Mouse (Mus musculus): ENCODE results near the gene Ppy. TPM values are rescaled to one million over a fixed set of nuclear protein-coding genes. Genes with fewer than 3 reads are reported as not detected.
A peak's percentile ranks its signal among the peaks of the same experiment; 100 is the strongest.

Ppy gene
- polyA plus RNA-seq (2014; fragmentation: Nextera tagmentation; extraction: Ambion mirVana), result not detected in 2 replicates

DNA sequence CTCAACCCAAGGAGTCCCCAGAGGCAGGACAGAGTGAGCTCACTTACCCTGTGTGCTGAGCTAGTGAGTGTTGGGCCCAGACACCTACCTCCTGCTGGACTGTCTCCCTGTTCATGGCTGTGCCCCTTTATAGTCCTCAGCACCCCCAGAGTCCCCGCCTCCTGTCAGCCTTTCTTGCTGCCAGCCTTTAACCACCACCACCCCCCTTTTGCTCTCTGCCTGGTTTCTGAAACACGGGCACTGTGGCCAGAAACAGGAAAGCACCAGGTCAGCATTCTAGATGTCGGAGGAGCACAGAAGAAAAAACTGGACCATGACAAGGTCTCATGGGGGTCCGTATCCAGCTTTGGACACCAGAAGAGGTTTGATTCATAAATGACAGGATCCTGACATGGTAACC is at the start of gene Ppy:
TSS of gene Ppy (minus strand) at position 101 of the 400 bp plus-strand sequence.
- Histone ChIP-seq H3K4me2 (ENCODE audit: low read length) (no peak within 1 kb of the TSS), H3K9me3 (replicated peaks; ENCODE audit: control insufficient read depth, low read length) (no peaks in the 10 kb centered on the region), H3K4me3 (ENCODE audit: low read depth, low read length) (no peak within 1 kb of the TSS), H3K27me3 (replicated peaks; ENCODE audit: control insufficient read depth, insufficient read depth, low read length) (peaks cover 27% of the 10 kb centered on the region), H3K27ac (ENCODE audit: low read depth, low read length) (no peak within 1 kb of the TSS), H3K36me3 (ENCODE audit: control insufficient read depth, insufficient read depth, low read length) (no peaks in the 10 kb centered on the region), H3K9ac (ENCODE audit: low read length) (no peak within 1 kb of the TSS), H3K4me1 (ENCODE audit: control insufficient read depth, insufficient read depth, low read length) (peaks cover 7% of the 10 kb centered on the region)
- 85% methylated on average over 4 of the region's 4 CpGs for WGBS
- no peak for ATAC-seq
- no peak for DNase-seq (ENCODE audit: low spot score)

DNA sequence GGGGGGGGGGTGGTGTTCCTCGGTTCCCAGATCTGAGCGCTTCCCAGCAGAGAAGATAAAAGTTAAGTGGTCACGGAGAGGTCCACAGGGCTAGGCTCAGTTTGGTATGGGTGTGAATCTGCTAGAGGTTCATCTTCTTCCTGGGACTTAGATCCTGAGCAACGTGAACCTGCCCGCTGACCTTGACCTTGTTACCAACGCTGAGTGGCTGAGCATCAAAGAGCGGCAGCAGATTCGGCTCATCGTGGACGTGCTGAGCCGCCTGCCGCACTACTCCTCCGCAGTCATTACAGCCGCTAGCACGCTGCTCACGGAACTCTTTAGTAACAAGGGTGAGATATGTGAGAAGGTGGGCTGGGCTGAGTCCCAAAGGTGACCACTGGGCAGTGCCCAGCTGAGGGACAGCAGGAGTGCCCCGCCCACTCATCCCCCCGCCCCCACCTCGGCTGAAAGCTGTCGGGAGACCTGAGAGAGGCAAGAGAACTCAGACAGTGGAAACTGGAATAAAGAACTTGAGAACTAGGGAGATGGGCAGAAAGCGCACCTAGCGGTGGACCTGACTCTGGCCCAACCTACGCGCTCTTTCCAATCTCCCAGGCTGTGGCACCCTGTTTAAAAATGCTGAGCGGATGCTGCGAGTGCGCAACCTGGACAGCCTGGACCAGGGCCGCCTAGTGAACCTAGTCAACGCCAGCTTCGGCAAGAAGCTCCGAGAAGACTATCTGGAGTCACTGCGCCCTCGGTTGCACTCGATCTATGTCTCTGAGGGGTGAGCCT is 46.3 kb upstream of the Ppy start:
- 0 out of 2 replicates have a peak, but pooled peaks cover under 1% of the 10 kb centered on the region for H3K36me3 ChIP-seq (ENCODE audit: control insufficient read depth, insufficient read depth, low read length)
- WGBS, result 15% methylated on average over 34 of the region's 34 CpGs
- DNase-seq (ENCODE audit: low spot score) (no peak), ATAC-seq (no peak)
- H3K9me3 ChIP-seq (replicated peaks; ENCODE audit: control insufficient read depth, low read length), result no peaks in the 10 kb centered on the region
- no peak overlapping the region for H3K27ac ChIP-seq (ENCODE audit: low read depth, low read length)
- H3K9ac ChIP-seq (ENCODE audit: low read length), result no peak overlapping the region
- no peak overlapping the region for H3K4me2 ChIP-seq (ENCODE audit: low read length)
- H3K4me3 ChIP-seq (ENCODE audit: low read depth, low read length), result no peak overlapping the region
- peaks cover 62% of the 10 kb centered on the region for H3K27me3 ChIP-seq (replicated peaks; ENCODE audit: control insufficient read depth, insufficient read depth, low read length)
- no peaks in the 10 kb centered on the region for H3K4me1 ChIP-seq (ENCODE audit: control insufficient read depth, insufficient read depth, low read length)

DNA sequence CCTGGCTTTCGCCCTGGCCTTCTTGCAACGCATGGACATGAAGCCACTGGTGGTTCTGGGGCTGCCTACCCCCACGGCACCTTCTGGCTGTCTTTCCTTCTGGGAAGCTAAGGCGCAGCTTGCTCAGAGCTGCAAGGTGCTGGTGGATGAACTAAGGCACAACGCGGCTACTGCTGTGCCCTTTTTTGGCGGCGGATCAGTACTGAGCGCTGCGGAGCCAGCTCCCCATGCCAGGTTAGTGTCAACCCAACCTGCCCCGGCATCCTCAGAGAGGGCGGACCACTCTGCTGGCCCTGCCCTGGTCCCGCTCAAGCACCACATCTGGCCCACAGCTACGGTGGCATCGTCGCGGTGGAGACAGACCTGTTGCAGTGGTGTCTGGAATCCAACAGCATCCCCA is 45.4 kb upstream of the Ppy start:
- no peaks in the 10 kb centered on the region for H3K9me3 ChIP-seq (replicated peaks; ENCODE audit: control insufficient read depth, low read length)
- ATAC-seq, result no peak
- 7% methylated on average over 17 of the region's 17 CpGs for WGBS
- H3K4me1 ChIP-seq (ENCODE audit: control insufficient read depth, insufficient read depth, low read length), result no peaks in the 10 kb centered on the region
- no peak for DNase-seq (ENCODE audit: low spot score)
- no peak overlapping the region for H3K27ac ChIP-seq (ENCODE audit: low read depth, low read length)
- no peak overlapping the region for H3K4me3 ChIP-seq (ENCODE audit: low read depth, low read length)
- H3K9ac ChIP-seq (ENCODE audit: low read length), result no peak overlapping the region
- H3K4me2 ChIP-seq (ENCODE audit: low read length), result no peak overlapping the region
- H3K36me3 ChIP-seq (ENCODE audit: control insufficient read depth, insufficient read depth, low read length), result no peaks in the 10 kb centered on the region
- H3K27me3 ChIP-seq (replicated peaks; ENCODE audit: control insufficient read depth, insufficient read depth, low read length), result peaks cover 62% of the 10 kb centered on the region

DNA sequence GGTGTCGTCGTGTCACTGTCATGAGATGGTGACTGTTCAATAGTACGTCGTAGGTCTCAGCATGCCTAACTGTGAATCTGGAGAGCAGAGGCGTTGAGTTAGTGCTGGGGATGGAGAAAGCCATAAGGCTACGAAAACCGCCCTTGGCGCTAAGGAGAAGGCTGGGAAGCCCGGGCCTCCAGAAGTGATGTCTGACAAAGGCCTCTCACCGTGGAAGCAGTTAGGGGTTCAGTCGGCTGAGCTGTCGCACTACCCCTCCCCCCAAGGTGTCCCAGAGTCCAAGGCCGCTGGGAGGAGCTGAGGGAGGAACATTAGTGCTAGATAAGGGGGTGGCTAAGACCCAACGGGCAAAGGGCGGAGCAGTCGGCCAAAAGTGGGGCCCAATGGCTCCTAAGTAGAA is 44.9 kb upstream of the Ppy start:
- Histone ChIP-seq H3K4me3 (ENCODE audit: low read depth, low read length) (no peak overlapping the region), H3K36me3 (ENCODE audit: control insufficient read depth, insufficient read depth, low read length) (no peaks in the 10 kb centered on the region), H3K9me3 (replicated peaks; ENCODE audit: control insufficient read depth, low read length) (no peaks in the 10 kb centered on the region), H3K27ac (ENCODE audit: low read depth, low read length) (no peak overlapping the region), H3K4me1 (ENCODE audit: control insufficient read depth, insufficient read depth, low read length) (no peaks in the 10 kb centered on the region), H3K4me2 (ENCODE audit: low read length) (no peak overlapping the region), H3K9ac (ENCODE audit: low read length) (no peak overlapping the region), H3K27me3 (replicated peaks; ENCODE audit: control insufficient read depth, insufficient read depth, low read length) (peaks cover 62% of the 10 kb centered on the region)
- 8% methylated on average over 16 of the region's 16 CpGs for WGBS
- ATAC-seq (no peak), DNase-seq (ENCODE audit: low spot score) (no peak)

DNA sequence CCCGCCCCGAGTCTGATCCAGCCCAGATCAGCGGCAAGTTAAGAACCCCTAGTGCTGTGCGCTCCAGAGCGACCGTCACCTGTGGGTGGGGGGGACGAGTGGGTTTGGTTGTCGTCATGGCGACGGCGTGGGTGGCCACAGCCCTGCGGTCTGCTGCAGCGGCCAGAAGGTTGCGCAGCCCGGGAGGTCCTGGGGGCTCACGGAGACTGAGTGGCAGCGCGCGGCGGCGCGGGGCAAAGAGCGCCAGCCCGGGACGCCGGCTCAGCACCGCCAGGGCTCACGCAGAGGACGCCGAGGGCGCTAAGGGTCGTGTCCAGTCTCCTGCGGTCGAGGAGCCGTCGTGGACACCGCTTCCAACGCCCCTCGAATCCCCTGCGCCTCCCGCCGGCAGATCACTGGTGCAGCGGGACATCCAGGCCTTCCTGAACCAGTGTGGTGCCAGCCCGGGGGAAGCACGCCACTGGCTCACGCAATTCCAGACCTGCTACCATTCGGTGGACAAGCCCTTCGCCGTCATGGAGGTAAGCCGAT is 44.4 kb upstream of the Ppy start, which contains the start of gene Nags:
TSS of gene Nags (plus strand) at position 43 of the 531 bp plus-strand sequence.
- H3K4me2 ChIP-seq (ENCODE audit: low read length), result peak within 1 kb of the TSS; percentile 31
- WGBS, result 3% methylated on average over 38 of the region's 50 CpGs
- peak within 1 kb of the TSS; percentile 11; the same call in 1 of the 2 replicates for H3K4me3 ChIP-seq (ENCODE audit: low read depth, low read length)
- no peak for ATAC-seq
- H3K4me1 ChIP-seq (ENCODE audit: control insufficient read depth, insufficient read depth, low read length), result no peaks in the 10 kb centered on the region
- no peak within 1 kb of the TSS for H3K27ac ChIP-seq (ENCODE audit: low read depth, low read length)
- no peak within 1 kb of the TSS for H3K9ac ChIP-seq (ENCODE audit: low read length)
- peaks cover 62% of the 10 kb centered on the region for H3K27me3 ChIP-seq (replicated peaks; ENCODE audit: control insufficient read depth, insufficient read depth, low read length)
- no peaks in the 10 kb centered on the region for H3K9me3 ChIP-seq (replicated peaks; ENCODE audit: control insufficient read depth, low read length)
- DNase-seq (ENCODE audit: low spot score), result no peak
- H3K36me3 ChIP-seq (ENCODE audit: control insufficient read depth, insufficient read depth, low read length), result no peaks in the 10 kb centered on the region

DNA sequence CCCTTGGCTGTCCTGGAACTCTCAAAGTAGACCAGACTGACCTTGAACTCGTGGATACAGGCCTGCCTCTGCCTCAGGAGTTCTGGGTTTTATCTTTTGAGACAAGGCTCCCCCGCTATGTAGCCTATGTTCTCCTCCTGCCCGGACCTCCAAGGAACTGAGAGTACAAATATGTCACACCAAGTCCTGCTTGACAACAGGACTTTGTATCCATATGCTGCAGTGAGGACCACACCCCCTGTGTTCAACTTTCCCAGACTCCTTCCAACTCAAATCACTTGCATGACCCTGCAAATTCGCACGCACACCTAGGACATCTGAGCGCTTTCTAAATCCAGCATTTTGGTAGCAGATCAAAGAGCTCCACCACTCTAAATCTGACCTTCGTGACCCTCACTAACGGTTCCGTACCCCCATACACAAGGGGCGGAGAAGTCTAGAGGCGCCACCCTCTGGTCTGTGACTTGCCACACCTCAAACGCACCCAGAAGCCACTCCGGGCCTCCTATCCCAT is 43.9 kb upstream of the Ppy start:
- Histone ChIP-seq H3K9me3 (replicated peaks; ENCODE audit: control insufficient read depth, low read length) (no peaks in the 10 kb centered on the region), H3K4me2 (ENCODE audit: low read length) (peak overlapping the region; percentile 31), H3K4me1 (ENCODE audit: control insufficient read depth, insufficient read depth, low read length) (no peaks in the 10 kb centered on the region), H3K9ac (ENCODE audit: low read length) (no peak overlapping the region), H3K4me3 (ENCODE audit: low read depth, low read length) (no peak overlapping the region), H3K27me3 (replicated peaks; ENCODE audit: control insufficient read depth, insufficient read depth, low read length) (peaks cover 62% of the 10 kb centered on the region), H3K27ac (ENCODE audit: low read depth, low read length) (no peak overlapping the region), H3K36me3 (ENCODE audit: control insufficient read depth, insufficient read depth, low read length) (no peaks in the 10 kb centered on the region)
- WGBS, result 24% methylated on average over 13 of the region's 13 CpGs
- DNase-seq (ENCODE audit: low spot score) (no peak), ATAC-seq (no peak)

DNA sequence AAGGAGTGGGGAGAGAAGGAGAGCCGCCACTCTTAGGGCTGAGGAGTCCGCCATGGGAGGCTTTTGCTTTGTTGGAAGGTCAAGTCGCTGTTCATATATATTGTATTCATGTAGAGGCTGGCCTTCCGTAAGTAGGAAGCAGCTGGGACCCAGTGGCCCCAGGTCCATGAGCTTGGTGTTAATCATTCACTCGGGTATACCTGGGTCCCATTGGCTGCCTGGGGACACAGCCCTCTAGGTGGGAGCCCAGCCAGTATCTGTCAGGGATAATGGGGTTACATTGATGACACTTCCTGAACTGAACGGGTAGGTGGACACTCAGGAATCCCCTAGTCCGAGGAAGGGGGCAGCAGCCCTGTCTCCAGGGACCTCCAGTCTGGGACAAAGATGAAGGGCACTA is 41.2 kb upstream of the Ppy start:
- H3K9ac ChIP-seq (ENCODE audit: low read length), result no peak overlapping the region
- peaks cover 45% of the 10 kb centered on the region for H3K27me3 ChIP-seq (replicated peaks; ENCODE audit: control insufficient read depth, insufficient read depth, low read length)
- 0 out of 2 replicates have a peak, but pooled peaks cover 3% of the 10 kb centered on the region for H3K4me1 ChIP-seq (ENCODE audit: control insufficient read depth, insufficient read depth, low read length)
- WGBS, result 71% methylated on average over 7 of the region's 7 CpGs
- no peak overlapping the region for H3K4me3 ChIP-seq (ENCODE audit: low read depth, low read length)
- ATAC-seq (no peak), DNase-seq (ENCODE audit: low spot score) (no peak)
- no peaks in the 10 kb centered on the region for H3K9me3 ChIP-seq (replicated peaks; ENCODE audit: control insufficient read depth, low read length)
- no peak overlapping the region for H3K4me2 ChIP-seq (ENCODE audit: low read length)
- H3K27ac ChIP-seq (ENCODE audit: low read depth, low read length), result no peak overlapping the region
- H3K36me3 ChIP-seq (ENCODE audit: control insufficient read depth, insufficient read depth, low read length), result no peaks in the 10 kb centered on the region

DNA sequence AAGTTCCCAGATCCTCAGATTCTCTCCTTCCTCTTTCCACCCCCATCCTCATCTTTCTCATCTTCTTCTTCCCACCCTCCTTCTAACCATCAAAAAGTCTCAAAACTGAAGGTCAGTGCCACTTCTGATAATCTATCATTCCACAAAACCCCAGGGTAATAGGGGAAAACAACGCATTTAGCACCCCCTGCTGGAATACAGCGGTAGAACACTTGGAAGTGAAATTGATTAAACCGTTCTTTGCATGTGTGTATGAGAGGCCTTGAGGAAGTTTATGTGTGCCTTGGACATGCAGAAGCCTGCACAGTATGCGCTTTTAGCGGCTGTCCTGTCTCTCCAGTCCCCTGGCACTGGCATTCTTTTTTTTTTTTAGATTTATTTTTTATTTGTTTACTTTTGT is 39.4 kb upstream of the Ppy start:
- WGBS, result 5% methylated on average over 5 of the region's 5 CpGs
- ATAC-seq, result no peak
- peaks cover 26% of the 10 kb centered on the region for H3K27me3 ChIP-seq (replicated peaks; ENCODE audit: control insufficient read depth, insufficient read depth, low read length)

DNA sequence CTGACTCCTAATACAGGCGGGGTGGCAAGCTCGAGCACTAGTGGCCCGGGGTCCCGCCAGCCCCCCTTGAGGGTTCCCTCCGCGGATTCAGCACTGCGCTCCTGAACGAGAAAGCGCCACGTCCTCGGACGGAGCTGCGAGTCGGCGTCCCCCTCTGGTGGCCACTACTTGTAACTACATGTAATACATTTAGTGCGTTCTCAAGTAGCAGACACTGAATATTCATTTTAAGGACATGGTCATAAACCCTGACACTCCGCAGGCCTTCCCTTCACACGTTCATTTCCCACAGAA is 37.3 kb upstream of the Ppy start:
- WGBS, result under 1% methylated on average over 18 of the region's 18 CpGs
- Histone ChIP-seq H3K27ac (ENCODE audit: low read depth, low read length) (no peak overlapping the region), H3K9me3 (replicated peaks; ENCODE audit: control insufficient read depth, low read length) (no peaks in the 10 kb centered on the region), H3K4me1 (ENCODE audit: control insufficient read depth, insufficient read depth, low read length) (0 out of 2 replicates have a peak, but pooled peaks cover 3% of the 10 kb centered on the region), H3K9ac (ENCODE audit: low read length) (peak overlapping the region; percentile 35; the same call in 1 of the 2 replicates), H3K36me3 (ENCODE audit: control insufficient read depth, insufficient read depth, low read length) (no peaks in the 10 kb centered on the region), H3K27me3 (replicated peaks; ENCODE audit: control insufficient read depth, insufficient read depth, low read length) (peaks cover 7% of the 10 kb centered on the region), H3K4me2 (ENCODE audit: low read length) (peak overlapping the region; percentile 50), H3K4me3 (ENCODE audit: low read depth, low read length) (no peak overlapping the region)
- ATAC-seq, result peak; percentile 66
- peak; percentile 88 for DNase-seq (ENCODE audit: low spot score)

More for the DNA sequence above, 39.4 kb upstream of the Ppy start:
- H3K4me3 ChIP-seq (ENCODE audit: low read depth, low read length), result no peak overlapping the region
- H3K36me3 ChIP-seq (ENCODE audit: control insufficient read depth, insufficient read depth, low read length), result no peaks in the 10 kb centered on the region
- H3K9ac ChIP-seq (ENCODE audit: low read length), result no peak overlapping the region
- H3K4me2 ChIP-seq (ENCODE audit: low read length), result no peak overlapping the region
- no peaks in the 10 kb centered on the region for H3K9me3 ChIP-seq (replicated peaks; ENCODE audit: control insufficient read depth, low read length)
- DNase-seq (ENCODE audit: low spot score), result peak; percentile 76
- no peak overlapping the region for H3K27ac ChIP-seq (ENCODE audit: low read depth, low read length)
- H3K4me1 ChIP-seq (ENCODE audit: control insufficient read depth, insufficient read depth, low read length), result 0 out of 2 replicates have a peak, but pooled peaks cover 3% of the 10 kb centered on the region
